ENCODE assay signal across 8 mouse cellular contexts in the genomic region with DNA sequence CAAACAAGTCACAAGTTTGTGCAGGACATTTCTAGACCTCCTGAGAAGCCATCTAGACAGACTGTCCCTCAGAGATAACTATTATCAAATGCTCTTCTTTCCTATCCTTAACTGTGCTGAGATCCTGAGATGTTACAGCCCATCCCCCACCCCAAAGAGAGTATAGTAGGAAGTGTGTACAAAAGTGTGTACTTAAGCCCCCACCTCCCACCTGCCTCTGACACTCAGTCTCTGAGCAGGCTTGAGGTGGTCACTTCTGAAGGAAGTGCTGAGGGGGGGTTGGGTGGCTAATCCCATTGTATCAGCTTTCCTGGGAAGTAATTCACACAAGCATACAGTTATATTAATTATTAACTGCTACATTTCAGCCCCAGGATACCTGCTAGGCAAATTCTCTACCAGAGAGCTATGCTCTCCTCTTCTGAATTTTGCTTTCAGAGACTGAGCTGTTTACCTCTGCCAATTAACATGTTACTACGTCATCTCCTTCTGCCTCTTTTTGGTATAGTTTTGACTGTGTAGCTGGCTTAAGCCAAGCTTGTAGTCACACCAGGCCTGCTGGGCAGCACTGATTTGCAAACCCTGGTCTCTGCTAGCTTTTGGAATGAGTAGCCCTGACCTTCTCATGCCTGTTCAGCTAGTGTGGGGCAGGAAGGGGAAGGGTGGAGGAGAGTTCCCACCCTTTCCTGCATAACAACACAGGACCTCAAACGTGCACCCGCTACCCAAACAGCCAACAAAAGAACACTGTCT.
DNase-seq lines count a peak whose midpoint lies in the region; ATAC-seq and TF ChIP-seq lines count a peak whose summit lies in the region.

No protein-coding gene starts in this region.

- no peaks in the 10 kb centered on the region for H3K36me3 ChIP-seq in forebrain, embryonic 13.5 days (ENCODE audit: poor library complexity, severe bottlenecking)
- no peaks in the 10 kb centered on the region for H3K36me3 ChIP-seq in forebrain, embryonic 11.5 days (ENCODE audit: control insufficient read depth, insufficient read depth, low read length)
- no peaks in the 10 kb centered on the region for H3K36me3 ChIP-seq in heart, embryonic 15.5 days
- H3K36me3 ChIP-seq in liver, embryonic 11.5 days (ENCODE audit: control insufficient read depth, insufficient read depth, low read length), result no peaks in the 10 kb centered on the region
- H3K36me3 ChIP-seq in small intestine, adult 2 months (ENCODE audit: control insufficient read depth, insufficient read depth, low read length), result no peaks in the 10 kb centered on the region

- no peak for TF ChIP-seq POLR2A in small intestine, adult 2 months (IDR thresholded peaks at IDR 0.05; ENCODE audit: low read depth, low read length)

- TF ChIP-seq CTCF in Patski (IDR thresholded peaks at IDR 0.05), result no peak
- TF ChIP-seq CTCF in small intestine, adult 2 months (IDR thresholded peaks at IDR 0.05; ENCODE audit: extremely low read depth, insufficient read length, insufficient replicate concordance, low read depth, low read length), result no peak

- CTCF ChIA-PET in Patski (lab: Charles Lee), result interaction anchor here (0.9 to 1.3 kb wide), 2 partner anchors 26 to 193 kb away, joined by 3 to 5 read pairs; no protein-coding TSS in a partner anchor

- WGBS in forebrain, embryonic 13.5 days, result 32% methylated on average over 3 of the region's 3 CpGs
- WGBS in forebrain, embryonic 11.5 days, result 45% methylated on average over 3 of the region's 3 CpGs
- WGBS in heart, embryonic 15.5 days, result 49% methylated on average over 3 of the region's 3 CpGs
- 40% methylated on average over 3 of the region's 3 CpGs for WGBS in liver, embryonic 11.5 days
- 30% methylated on average over 3 of the region's 3 CpGs for WGBS in small intestine, adult 2 months

- in situ Hi-C loops in Patski (cut with MboI; ENCODE audit: low pct_unique_long_range_greater_than_20kb), result loop anchor here (5.0 kb wide), 2 partner anchors 97 to 192 kb away; a partner anchor contains a TSS

- DNase-seq in forebrain, embryonic 11.5 days (ENCODE audit: low spot score), result no peak
- no peak for DNase-seq in Patski (ENCODE audit: low read depth, low spot score)
- DNase-seq in liver, embryonic 11.5 days (ENCODE audit: low spot score), result no peak
- DNase-seq in c-Kit-positive CD71-positive TER-119-positive erythroid progenitor cells, embryonic 14.5 days (ENCODE audit: low spot score), result no peak
- no peak for DNase-seq in left cerebral cortex, postnatal 14 days (ENCODE audit: low spot score in 2 of 2)

- no peak overlapping the region for H3K4me2 ChIP-seq in forebrain, embryonic 13.5 days
- H3K4me2 ChIP-seq in forebrain, embryonic 11.5 days (ENCODE audit: low read depth, low read length, severe bottlenecking), result no peak overlapping the region
- no peak overlapping the region for H3K4me2 ChIP-seq in heart, embryonic 15.5 days
- H3K4me2 ChIP-seq in liver, embryonic 11.5 days, result peak overlapping the region; percentile 26; the same call in 1 of the 2 replicates

- H3K9me3 ChIP-seq in forebrain, embryonic 13.5 days (replicated peaks), result no peaks in the 10 kb centered on the region
- no peaks in the 10 kb centered on the region for H3K9me3 ChIP-seq in forebrain, embryonic 11.5 days (ENCODE audit: control insufficient read depth, low read length)
- no peaks in the 10 kb centered on the region for H3K9me3 ChIP-seq in heart, embryonic 15.5 days (replicated peaks)
- no peaks in the 10 kb centered on the region for H3K9me3 ChIP-seq in liver, embryonic 11.5 days (ENCODE audit: control insufficient read depth, low read length)

- peak; percentile 43; the same call in 1 of the 2 replicates for ATAC-seq in forebrain, embryonic 13.5 days
- ATAC-seq in forebrain, embryonic 11.5 days (replicated peaks; ENCODE audit: low FRiP score), result no peak
- peak; percentile 46 for ATAC-seq in Patski
- peak; percentile 79 for ATAC-seq in heart, embryonic 15.5 days (replicated peaks; ENCODE audit: insufficient number of reproducible peaks, insufficient read depth, low FRiP score, low read depth)
- peak; percentile 62 for ATAC-seq in liver, embryonic 11.5 days (replicated peaks; ENCODE audit: low FRiP score)

- no peak overlapping the region for H3K4me3 ChIP-seq in forebrain, embryonic 13.5 days
- H3K4me3 ChIP-seq in forebrain, embryonic 11.5 days (ENCODE audit: low read depth, low read length), result no peak overlapping the region
- H3K4me3 ChIP-seq in heart, embryonic 15.5 days, result no peak overlapping the region
- no peak overlapping the region for H3K4me3 ChIP-seq in liver, embryonic 11.5 days (ENCODE audit: low read depth, low read length)
- no peak overlapping the region for H3K4me3 ChIP-seq in small intestine, adult 2 months (ENCODE audit: low read depth, low read length)

- POLR2A ChIA-PET in Patski (lab: Charles Lee), result no interaction called here

- H3K27me3 ChIP-seq in forebrain, embryonic 13.5 days, result no peaks in the 10 kb centered on the region
- H3K27me3 ChIP-seq in forebrain, embryonic 11.5 days (ENCODE audit: control insufficient read depth, insufficient read depth, low read length), result no peaks in the 10 kb centered on the region
- H3K27me3 ChIP-seq in Patski, result no peaks in the 10 kb centered on the region
- H3K27me3 ChIP-seq in heart, embryonic 15.5 days, result no peaks in the 10 kb centered on the region
- H3K27me3 ChIP-seq in liver, embryonic 11.5 days (replicated peaks; ENCODE audit: control insufficient read depth, insufficient read depth, low read length), result no peaks in the 10 kb centered on the region
- H3K27me3 ChIP-seq in small intestine, adult 2 months (ENCODE audit: control insufficient read depth, insufficient read depth, low read length), result no peaks in the 10 kb centered on the region

- intact Hi-C loops in left cerebral cortex, postnatal 14 days (cut with DNase I), result no loop called here

- H3K4me1 ChIP-seq in forebrain, embryonic 13.5 days, result peaks cover 15% of the 10 kb centered on the region
- no peaks in the 10 kb centered on the region; the same call in 1 of the 2 replicates for H3K4me1 ChIP-seq in forebrain, embryonic 11.5 days (replicated peaks; ENCODE audit: control insufficient read depth, insufficient read depth, low read length)
- peaks cover 16% of the 10 kb centered on the region for H3K4me1 ChIP-seq in heart, embryonic 15.5 days (replicated peaks)
- peaks cover 10% of the 10 kb centered on the region for H3K4me1 ChIP-seq in liver, embryonic 11.5 days (replicated peaks; ENCODE audit: control insufficient read depth, insufficient read depth, low read length)
- H3K4me1 ChIP-seq in small intestine, adult 2 months (ENCODE audit: control insufficient read depth, insufficient read depth, insufficient read length, low read length), result no peaks in the 10 kb centered on the region

- H3K9ac ChIP-seq in forebrain, embryonic 13.5 days, result no peak overlapping the region
- H3K9ac ChIP-seq in forebrain, embryonic 11.5 days (ENCODE audit: low read length), result no peak overlapping the region
- no peak overlapping the region for H3K9ac ChIP-seq in heart, embryonic 15.5 days
- no peak overlapping the region for H3K9ac ChIP-seq in liver, embryonic 11.5 days (ENCODE audit: low read depth, low read length)

- no peak overlapping the region for H3K27ac ChIP-seq in forebrain, embryonic 13.5 days
- no peak overlapping the region for H3K27ac ChIP-seq in forebrain, embryonic 11.5 days (ENCODE audit: low read depth, low read length)
- H3K27ac ChIP-seq in heart, embryonic 15.5 days, result peak overlapping the region; percentile 65
- H3K27ac ChIP-seq in liver, embryonic 11.5 days (ENCODE audit: low read depth, low read length), result no peak overlapping the region
- peak overlapping the region; percentile 45; the same call in 1 of the 2 replicates for H3K27ac ChIP-seq in small intestine, adult 2 months (ENCODE audit: insufficient read depth, low read depth, low read length)

Comparison
In these comparisons a context has a peak if more than half of its experiments do, and no peak if none do; other contexts are left out.
1. H3K27ac ChIP-seq: peak in heart, embryonic 15.5 days (single experiment) and small intestine, adult 2 months (single experiment); none in forebrain, embryonic 13.5 days (single experiment), forebrain, embryonic 11.5 days (single experiment) and liver, embryonic 11.5 days (single experiment).